Mouse (Mus musculus) midbrain, embryonic 13.5 days (tissue): ENCODE results near the gene Sncb. TPM values are rescaled to one million over a fixed set of nuclear protein-coding genes. Genes with fewer than 3 reads are reported as not detected.

ENCODE experiments used
- ATAC-seq: fragments of 200-750 bp; cut with Nextera tagmentation; 2 replicates; pipeline ENCODE4 v1.8.0; 2017; ENCODE audit warnings: mild to moderate bottlenecking, moderate TSS enrichment, moderate library complexity
- H3K27ac ChIP-seq: fragments of 300-500 bp; sonication (generic); 2 replicates; pipeline ENCODE4 v1.5.1; 2015; ENCODE audit warnings: inconsistent platforms, mild to moderate bottlenecking, moderate library complexity
- H3K27me3 ChIP-seq: fragments of 300-500 bp; sonication (generic); 2 replicates; pipeline ENCODE4 v1.6.1; 2015; ENCODE audit warnings: mild to moderate bottlenecking, inconsistent platforms
- H3K36me3 ChIP-seq: fragments of 300-500 bp; sonication (generic); 2 replicates; pipeline ENCODE4 v1.6.1; 2015; ENCODE audit warnings: mild to moderate bottlenecking, inconsistent platforms
- H3K4me1 ChIP-seq: fragments of 300-500 bp; sonication (generic); replicated peaks from 2 replicates; pipeline ENCODE4 v1.6.1; 2015; ENCODE audit warnings: inconsistent platforms
- H3K4me2 ChIP-seq: fragments of 300-500 bp; sonication (generic); replicated peaks from 2 replicates; pipeline ENCODE4 v1.6.1; 2015; ENCODE audit warnings: moderate library complexity, mild to moderate bottlenecking, inconsistent platforms
- H3K4me3 ChIP-seq: fragments of 300-500 bp; sonication (generic); replicated peaks from 2 replicates; pipeline ENCODE4 v1.5.1; 2015; ENCODE audit warnings: mild to moderate bottlenecking, inconsistent platforms
- H3K9ac ChIP-seq: fragments of 300-500 bp; sonication (generic); replicated peaks from 2 replicates; pipeline ENCODE4 v1.6.1; 2015; ENCODE audit warnings: mild to moderate bottlenecking, inconsistent platforms
- H3K9me3 ChIP-seq: fragments of 300-500 bp; sonication (generic); 2 replicates; pipeline ENCODE4 v1.6.1; 2016; ENCODE audit warnings: mild to moderate bottlenecking, inconsistent platforms
- WGBS: fragments of 180-500 bp; shearing (Covaris S2); methylation state at CpG from one replicate; pipeline ENCODE4 v1.1.7; 2015; 5-methylcytosine and 5-hydroxymethylcytosine counted together
- polyA plus RNA-seq: library from polyadenylated mRNA; unstranded; fragments of >200 nt; fragmentation: Nextera tagmentation; extraction: Ambion mirVana; gene quantifications from 2 replicates; pipeline ENCODE4 v1.2.1, GENCODE M21; 2015

Sncb gene
- polyA plus RNA-seq, 1 experiment from 2014 or later, result 10.0 TPM

- peaks cover 24% of the 10 kb centered on the region for H3K4me1 ChIP-seq
- H3K9me3 ChIP-seq, result no peaks in the 10 kb centered on the region; the same call in 1 of the 2 replicates
- H3K4me3 ChIP-seq, result peak overlapping the region; percentile 20
- peak overlapping the region; percentile 47 for H3K4me2 ChIP-seq
- H3K27ac ChIP-seq, result no peak overlapping the region
- WGBS, result 4% methylated on average over 85 of the region's 87 CpGs
- ATAC-seq, result peak; percentile 53; the same call in 1 of the 2 replicates
- peak overlapping the region; percentile 49 for H3K9ac ChIP-seq
- peaks cover 69% of the 10 kb centered on the region for H3K36me3 ChIP-seq
- H3K27me3 ChIP-seq, result peaks cover 43% of the 10 kb centered on the region
Measured at GRCm38 (mm10) chr13:54737488-54738212, 28.7 kb downstream of the Sncb start.

GRCm38 (mm10) chr13:54736931-54737330 is 29.5 kb downstream of the Sncb start:
- 0 out of 2 replicates have a peak, but pooled peaks have one; percentile 37 for ATAC-seq
- no peak overlapping the region for H3K27ac ChIP-seq
- 27% methylated on average over 3 of the region's 3 CpGs for WGBS
- H3K27me3 ChIP-seq, result peaks cover 43% of the 10 kb centered on the region
- H3K36me3 ChIP-seq, result peaks cover 69% of the 10 kb centered on the region
- peaks cover 24% of the 10 kb centered on the region for H3K4me1 ChIP-seq
- H3K4me2 ChIP-seq, result no peak overlapping the region
- H3K9me3 ChIP-seq, result no peaks in the 10 kb centered on the region; the same call in 1 of the 2 replicates
- H3K9ac ChIP-seq, result no peak overlapping the region
- H3K4me3 ChIP-seq, result no peak overlapping the region

GRCm38 (mm10) chr13:54726131-54726530 is 40.3 kb downstream of the Sncb start:
- ATAC-seq, result no peak
- Histone ChIP-seq H3K4me1 (no peaks in the 10 kb centered on the region), H3K9me3 (0 out of 2 replicates have a peak, but pooled peaks cover 2% of the 10 kb centered on the region), H3K27me3 (no peaks in the 10 kb centered on the region), H3K36me3 (no peaks in the 10 kb centered on the region), H3K4me2 (no peak overlapping the region), H3K9ac (no peak overlapping the region), H3K4me3 (no peak overlapping the region), H3K27ac (no peak overlapping the region)
- 76% methylated on average over 11 of the region's 11 CpGs for WGBS

- ATAC-seq, result no peak
- no peak overlapping the region for H3K27ac ChIP-seq
- no peak overlapping the region for H3K4me2 ChIP-seq
- WGBS, result 95% methylated on average over 3 of the region's 3 CpGs
- H3K9me3 ChIP-seq, result 0 out of 2 replicates have a peak, but pooled peaks cover 2% of the 10 kb centered on the region
- no peaks in the 10 kb centered on the region for H3K36me3 ChIP-seq
- H3K9ac ChIP-seq, result no peak overlapping the region
- no peaks in the 10 kb centered on the region for H3K4me1 ChIP-seq
- H3K4me3 ChIP-seq, result no peak overlapping the region
- 0 out of 2 replicates have a peak, but pooled peaks cover 3% of the 10 kb centered on the region for H3K27me3 ChIP-seq
Measured at GRCm38 (mm10) chr13:54723143-54723542, 43.3 kb downstream of the Sncb start.

- 4% methylated on average over 5 of the region's 5 CpGs for WGBS
- H3K36me3 ChIP-seq, result no peaks in the 10 kb centered on the region
- H3K4me2 ChIP-seq, result no peak overlapping the region
- H3K27ac ChIP-seq, result no peak overlapping the region
- H3K4me3 ChIP-seq, result no peak overlapping the region
- no peak overlapping the region for H3K9ac ChIP-seq
- no peaks in the 10 kb centered on the region for H3K4me1 ChIP-seq
- peak; percentile 65; the same call in 1 of the 2 replicates for ATAC-seq
- peaks cover 12% of the 10 kb centered on the region for H3K27me3 ChIP-seq
- H3K9me3 ChIP-seq, result no peaks in the 10 kb centered on the region
Measured at GRCm38 (mm10) chr13:54716916-54717315, 49.5 kb downstream of the Sncb start.

- H3K4me3 ChIP-seq, result no peak overlapping the region
- no peak overlapping the region for H3K27ac ChIP-seq
- no peak for ATAC-seq
- H3K27me3 ChIP-seq, result peaks cover 12% of the 10 kb centered on the region
- no peaks in the 10 kb centered on the region for H3K4me1 ChIP-seq
- 84% methylated on average over 10 of the region's 10 CpGs for WGBS
- H3K4me2 ChIP-seq, result no peak overlapping the region
- no peak overlapping the region for H3K9ac ChIP-seq
- no peaks in the 10 kb centered on the region for H3K36me3 ChIP-seq
- no peaks in the 10 kb centered on the region for H3K9me3 ChIP-seq
Measured at GRCm38 (mm10) chr13:54714996-54715395, 51.4 kb downstream of the Sncb start.

GRCm38 (mm10) chr13:54714393-54714792 is 52.0 kb downstream of the Sncb start:
- Histone ChIP-seq H3K9me3 (no peaks in the 10 kb centered on the region), H3K9ac (no peak overlapping the region), H3K4me1 (no peaks in the 10 kb centered on the region), H3K27ac (no peak overlapping the region), H3K4me2 (no peak overlapping the region), H3K4me3 (no peak overlapping the region), H3K27me3 (peaks cover 12% of the 10 kb centered on the region), H3K36me3 (no peaks in the 10 kb centered on the region)
- 43% methylated on average over 4 of the region's 4 CpGs for WGBS
- no peak for ATAC-seq

GRCm38 (mm10) chr13:54710866-54711265 is 55.5 kb downstream of the Sncb start:
- 84% methylated on average over 3 of the region's 3 CpGs for WGBS
- Histone ChIP-seq H3K4me3 (no peak overlapping the region), H3K27me3 (no peaks in the 10 kb centered on the region; the same call in 1 of the 2 replicates), H3K9me3 (no peaks in the 10 kb centered on the region), H3K27ac (no peak overlapping the region), H3K4me1 (no peaks in the 10 kb centered on the region), H3K9ac (no peak overlapping the region), H3K4me2 (no peak overlapping the region), H3K36me3 (no peaks in the 10 kb centered on the region)
- no peak for ATAC-seq

Other genes with a start within 250 kb of the Sncb start
- 269 and 271 TPM in 2 replicates for gene 4833439L19Rik, start 201.2 kb downstream of the Sncb start, polyA plus RNA-seq
- 76.0 and 84.9 TPM in 2 replicates for gene Arl10, start 191.6 kb downstream of the Sncb start, polyA plus RNA-seq
- gene Nop16, start 176.5 kb downstream of the Sncb start, polyA plus RNA-seq, result 51.2 and 53.2 TPM in 2 replicates
- 212 and 224 TPM in 2 replicates for gene Higd2a, start 176.4 kb downstream of the Sncb start, polyA plus RNA-seq
- gene Cltb, start 155.3 kb downstream of the Sncb start, polyA plus RNA-seq, result 84.2 and 91.1 TPM in 2 replicates
- gene Faf2, start 144.8 kb downstream of the Sncb start, polyA plus RNA-seq, result 74.9 and 79.7 TPM in 2 replicates
- 93.7 and 109 TPM in 2 replicates for gene Rnf44, start 72.7 kb downstream of the Sncb start, polyA plus RNA-seq
- gene Cdhr2, start 65.1 kb downstream of the Sncb start, polyA plus RNA-seq, result 0.15 TPM in 2 replicates
- gene Gprin1, start 16.7 kb downstream of the Sncb start, polyA plus RNA-seq, result 5.1 and 5.8 TPM in 2 replicates
- not detected in 2 replicates for gene Eif4e1b, start 17.4 kb upstream of the Sncb start, polyA plus RNA-seq
- 28.3 and 30.5 TPM in 2 replicates for gene Tspan17, start 22.8 kb upstream of the Sncb start, polyA plus RNA-seq
- gene Unc5a, start 182.8 kb upstream of the Sncb start, polyA plus RNA-seq, result 5.9 and 7.3 TPM in 2 replicates